Mouse (Mus musculus): ENCODE data around the gene Haus2. TPM values are rescaled to one million over a fixed set of nuclear protein-coding genes. Genes with fewer than 3 reads are reported as not detected.

The Haus2 gene
- polyA plus RNA-seq, 1 experiment from 2014 or later, result 27.4 TPM

- Histone ChIP-seq H3K9ac (ENCODE audit: low read depth, low read length) (no peak overlapping the region), H3K27me3 (ENCODE audit: control insufficient read depth, insufficient read depth, low read length) (no peaks in the 10 kb centered on the region), H3K9me3 (ENCODE audit: control insufficient read depth, low read length) (no peaks in the 10 kb centered on the region), H3K4me1 (ENCODE audit: control insufficient read depth, insufficient read depth, low read length) (no peaks in the 10 kb centered on the region), H3K36me3 (ENCODE audit: control insufficient read depth, insufficient read depth, low read length) (no peaks in the 10 kb centered on the region), H3K4me2 (replicated peaks; ENCODE audit: low read depth, low read length) (no peak overlapping the region), H3K4me3 (ENCODE audit: low read length) (no peak overlapping the region), H3K27ac (ENCODE audit: low read depth, low read length) (no peak overlapping the region)
- no peak for ATAC-seq (ENCODE audit: low FRiP score, low TSS enrichment)
- 75% methylated on average over 2 of the region's 2 CpGs for WGBS
Measured at GRCm38 (mm10) chr2:120654693-120655092, 45.5 kb downstream of the Haus2 start.

GRCm38 (mm10) chr2:120655905-120656304 lies 46.7 kb downstream of the Haus2 start:
- WGBS, result 85% methylated on average over 5 of the region's 5 CpGs
- Histone ChIP-seq H3K36me3 (ENCODE audit: control insufficient read depth, insufficient read depth, low read length) (no peaks in the 10 kb centered on the region), H3K9me3 (ENCODE audit: control insufficient read depth, low read length) (no peaks in the 10 kb centered on the region), H3K4me2 (replicated peaks; ENCODE audit: low read depth, low read length) (no peak overlapping the region), H3K4me3 (ENCODE audit: low read length) (no peak overlapping the region), H3K27ac (ENCODE audit: low read depth, low read length) (no peak overlapping the region), H3K4me1 (ENCODE audit: control insufficient read depth, insufficient read depth, low read length) (no peaks in the 10 kb centered on the region), H3K27me3 (ENCODE audit: control insufficient read depth, insufficient read depth, low read length) (no peaks in the 10 kb centered on the region), H3K9ac (ENCODE audit: low read depth, low read length) (no peak overlapping the region)
- ATAC-seq (ENCODE audit: low FRiP score, low TSS enrichment), result no peak

GRCm38 (mm10) chr2:120656711-120657110 lies 47.5 kb downstream of the Haus2 start:
- no peak for ATAC-seq (ENCODE audit: low FRiP score, low TSS enrichment)
- Histone ChIP-seq H3K9me3 (ENCODE audit: control insufficient read depth, low read length) (no peaks in the 10 kb centered on the region), H3K9ac (ENCODE audit: low read depth, low read length) (no peak overlapping the region), H3K27me3 (ENCODE audit: control insufficient read depth, insufficient read depth, low read length) (no peaks in the 10 kb centered on the region), H3K4me2 (replicated peaks; ENCODE audit: low read depth, low read length) (no peak overlapping the region), H3K36me3 (ENCODE audit: control insufficient read depth, insufficient read depth, low read length) (no peaks in the 10 kb centered on the region), H3K27ac (ENCODE audit: low read depth, low read length) (no peak overlapping the region), H3K4me1 (ENCODE audit: control insufficient read depth, insufficient read depth, low read length) (no peaks in the 10 kb centered on the region), H3K4me3 (ENCODE audit: low read length) (no peak overlapping the region)
- WGBS, result 97% methylated on average over 2 of the region's 2 CpGs

DNA sequence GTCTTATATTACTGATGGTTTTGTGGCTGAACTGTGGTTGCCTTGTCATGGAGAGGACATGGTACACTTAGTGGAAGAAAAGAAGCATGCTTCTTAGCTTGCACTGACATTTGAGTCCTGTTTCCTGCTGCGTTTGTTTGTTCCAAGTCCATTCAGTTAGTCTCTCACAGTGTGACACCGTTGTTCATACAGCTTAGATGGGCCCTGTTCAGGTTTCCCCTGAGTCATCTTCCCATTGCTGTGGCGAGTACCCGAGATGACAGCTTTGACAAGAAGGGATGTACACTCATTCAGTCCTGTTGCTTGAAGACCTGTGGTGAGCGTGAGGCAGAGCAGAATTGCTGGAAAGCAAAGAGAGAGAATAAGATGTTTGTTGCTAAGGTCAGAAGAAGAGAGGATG lies 49.3 kb downstream of the Haus2 start:
- no peak for ATAC-seq (ENCODE audit: low FRiP score, low TSS enrichment)
- Histone ChIP-seq H3K4me2 (replicated peaks; ENCODE audit: low read depth, low read length) (no peak overlapping the region), H3K9ac (ENCODE audit: low read depth, low read length) (no peak overlapping the region), H3K36me3 (ENCODE audit: control insufficient read depth, insufficient read depth, low read length) (no peaks in the 10 kb centered on the region), H3K27ac (ENCODE audit: low read depth, low read length) (no peak overlapping the region), H3K9me3 (ENCODE audit: control insufficient read depth, low read length) (no peaks in the 10 kb centered on the region), H3K27me3 (ENCODE audit: control insufficient read depth, insufficient read depth, low read length) (no peaks in the 10 kb centered on the region), H3K4me1 (ENCODE audit: control insufficient read depth, insufficient read depth, low read length) (no peaks in the 10 kb centered on the region), H3K4me3 (ENCODE audit: low read length) (no peak overlapping the region)
- 82% methylated on average over 5 of the region's 5 CpGs for WGBS

- H3K4me2 ChIP-seq (replicated peaks; ENCODE audit: low read depth, low read length), result no peak overlapping the region
- no peaks in the 10 kb centered on the region for H3K27me3 ChIP-seq (ENCODE audit: control insufficient read depth, insufficient read depth, low read length)
- H3K27ac ChIP-seq (ENCODE audit: low read depth, low read length), result no peak overlapping the region
- H3K4me3 ChIP-seq (ENCODE audit: low read length), result no peak overlapping the region
- no peaks in the 10 kb centered on the region for H3K9me3 ChIP-seq (ENCODE audit: control insufficient read depth, low read length)
- H3K36me3 ChIP-seq (ENCODE audit: control insufficient read depth, insufficient read depth, low read length), result no peaks in the 10 kb centered on the region
- no peak overlapping the region for H3K9ac ChIP-seq (ENCODE audit: low read depth, low read length)
- ATAC-seq (ENCODE audit: low FRiP score, low TSS enrichment), result no peak
- no peaks in the 10 kb centered on the region for H3K4me1 ChIP-seq (ENCODE audit: control insufficient read depth, insufficient read depth, low read length)
Measured at GRCm38 (mm10) chr2:120659318-120659717, 50.1 kb downstream of the Haus2 start.

DNA sequence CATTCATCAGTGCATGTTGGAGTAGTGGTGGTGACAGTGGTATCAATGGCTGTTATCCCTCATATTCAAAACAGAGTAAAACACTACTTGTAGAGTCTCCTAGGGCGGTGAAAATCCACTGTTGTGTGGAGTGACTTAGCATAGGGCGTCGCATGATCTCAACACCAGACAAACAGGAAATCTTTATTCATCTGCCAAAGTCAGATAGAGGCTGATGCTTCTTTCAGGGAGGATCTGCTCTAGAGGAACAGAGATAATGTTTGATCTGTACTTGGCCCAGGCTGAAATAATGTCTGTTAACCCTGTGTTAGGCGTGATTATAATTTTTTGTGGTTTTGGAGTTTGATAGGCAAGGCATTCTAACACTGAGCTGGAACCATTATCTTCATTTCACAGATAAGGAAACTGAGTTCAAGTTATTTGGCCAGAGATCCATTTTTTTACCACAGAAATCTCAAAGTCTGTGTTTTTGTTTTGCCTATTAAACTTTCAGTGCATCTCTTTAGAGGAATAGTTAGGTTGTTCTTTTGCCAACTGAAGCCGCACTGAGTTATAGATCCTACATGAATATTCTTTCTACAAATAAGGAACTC lies 51.4 kb downstream of the Haus2 start:
- WGBS, result 82% methylated on average over 5 of the region's 5 CpGs
- Histone ChIP-seq H3K27ac (ENCODE audit: low read depth, low read length) (no peak overlapping the region), H3K9me3 (ENCODE audit: control insufficient read depth, low read length) (no peaks in the 10 kb centered on the region), H3K4me1 (ENCODE audit: control insufficient read depth, insufficient read depth, low read length) (no peaks in the 10 kb centered on the region), H3K9ac (ENCODE audit: low read depth, low read length) (no peak overlapping the region), H3K4me2 (replicated peaks; ENCODE audit: low read depth, low read length) (no peak overlapping the region), H3K27me3 (ENCODE audit: control insufficient read depth, insufficient read depth, low read length) (no peaks in the 10 kb centered on the region), H3K4me3 (ENCODE audit: low read length) (no peak overlapping the region), H3K36me3 (ENCODE audit: control insufficient read depth, insufficient read depth, low read length) (no peaks in the 10 kb centered on the region)
- ATAC-seq (ENCODE audit: low FRiP score, low TSS enrichment), result no peak

GRCm38 (mm10) chr2:120662766-120663165 lies 53.6 kb downstream of the Haus2 start:
- ATAC-seq (ENCODE audit: low FRiP score, low TSS enrichment), result no peak
- Histone ChIP-seq H3K4me3 (ENCODE audit: low read length) (no peak overlapping the region), H3K27me3 (ENCODE audit: control insufficient read depth, insufficient read depth, low read length) (no peaks in the 10 kb centered on the region), H3K4me2 (replicated peaks; ENCODE audit: low read depth, low read length) (no peak overlapping the region), H3K27ac (ENCODE audit: low read depth, low read length) (no peak overlapping the region), H3K9me3 (ENCODE audit: control insufficient read depth, low read length) (no peaks in the 10 kb centered on the region), H3K36me3 (ENCODE audit: control insufficient read depth, insufficient read depth, low read length) (peaks cover 4% of the 10 kb centered on the region; the same call in 1 of the 2 replicates), H3K9ac (ENCODE audit: low read depth, low read length) (no peak overlapping the region), H3K4me1 (ENCODE audit: control insufficient read depth, insufficient read depth, low read length) (no peaks in the 10 kb centered on the region)

DNA sequence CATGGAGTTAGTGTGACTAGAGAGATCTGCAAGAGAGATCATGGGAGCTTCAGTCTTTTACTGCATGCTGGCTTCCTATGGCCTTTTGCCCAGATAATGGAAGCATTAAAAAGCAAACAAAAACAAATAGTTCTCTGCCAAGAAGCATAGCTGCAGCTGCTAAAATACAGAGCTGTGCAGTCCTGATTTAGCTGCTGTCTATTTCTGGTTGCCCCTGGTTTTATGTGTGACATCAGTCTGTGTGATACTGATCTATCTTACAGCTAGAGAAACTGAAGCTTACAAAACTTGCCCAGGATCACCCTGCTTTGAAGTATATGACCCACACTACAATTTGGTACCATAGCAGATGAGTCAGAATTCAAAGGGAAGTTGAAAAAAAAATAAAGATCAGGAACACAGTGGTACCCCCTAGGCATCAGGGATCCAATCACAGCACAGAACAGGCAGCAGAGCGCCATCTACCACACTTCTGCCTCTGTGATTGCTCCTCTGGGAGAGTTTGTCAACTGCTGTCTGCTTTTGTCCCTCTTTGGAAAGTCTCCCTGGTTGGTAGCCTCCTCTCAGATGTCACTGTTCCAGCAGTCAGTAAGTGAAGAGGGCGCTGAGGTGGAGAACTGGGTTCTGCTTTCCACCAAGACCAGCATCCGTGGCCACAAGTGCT lies 54.4 kb downstream of the Haus2 start:
- Histone ChIP-seq H3K27me3 (ENCODE audit: control insufficient read depth, insufficient read depth, low read length) (no peaks in the 10 kb centered on the region), H3K4me2 (replicated peaks; ENCODE audit: low read depth, low read length) (no peak overlapping the region), H3K4me3 (ENCODE audit: low read length) (no peak overlapping the region), H3K9me3 (ENCODE audit: control insufficient read depth, low read length) (no peaks in the 10 kb centered on the region), H3K36me3 (ENCODE audit: control insufficient read depth, insufficient read depth, low read length) (peaks cover 4% of the 10 kb centered on the region; the same call in 1 of the 2 replicates), H3K9ac (ENCODE audit: low read depth, low read length) (no peak overlapping the region), H3K4me1 (ENCODE audit: control insufficient read depth, insufficient read depth, low read length) (no peaks in the 10 kb centered on the region), H3K27ac (ENCODE audit: low read depth, low read length) (no peak overlapping the region)
- WGBS, result 65% methylated on average over 3 of the region's 3 CpGs
- no peak for ATAC-seq (ENCODE audit: low FRiP score, low TSS enrichment)

DNA sequence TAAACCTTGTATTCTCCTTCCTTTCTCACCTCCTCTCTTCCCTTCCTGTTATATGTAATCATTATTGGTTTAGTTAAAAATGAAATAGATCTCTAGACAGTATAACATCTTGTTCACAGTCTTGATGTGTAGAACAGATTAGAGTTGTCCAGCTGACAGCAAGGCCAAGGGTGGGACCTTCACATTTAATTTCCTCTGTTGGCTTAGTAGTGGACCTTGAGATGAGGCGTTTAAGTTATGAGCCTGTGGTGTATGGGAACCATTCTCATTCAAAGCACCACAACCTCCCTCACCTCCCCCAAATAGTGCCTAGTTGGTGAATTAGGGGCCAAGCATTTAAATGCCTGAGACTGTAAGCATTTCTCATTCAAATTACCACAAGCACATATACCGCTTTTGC lies 58.3 kb downstream of the Haus2 start:
- no peaks in the 10 kb centered on the region for H3K9me3 ChIP-seq (ENCODE audit: control insufficient read depth, low read length)
- no peaks in the 10 kb centered on the region for H3K4me1 ChIP-seq (ENCODE audit: control insufficient read depth, insufficient read depth, low read length)
- H3K4me2 ChIP-seq (replicated peaks; ENCODE audit: low read depth, low read length), result no peak overlapping the region
- no peak overlapping the region for H3K27ac ChIP-seq (ENCODE audit: low read depth, low read length)
- no peaks in the 10 kb centered on the region for H3K27me3 ChIP-seq (ENCODE audit: control insufficient read depth, insufficient read depth, low read length)
- 76% methylated on average over 2 of the region's 2 CpGs for WGBS
- no peak for ATAC-seq (ENCODE audit: low FRiP score, low TSS enrichment)
- no peak overlapping the region for H3K4me3 ChIP-seq (ENCODE audit: low read length)
- peaks cover 4% of the 10 kb centered on the region; the same call in 1 of the 2 replicates for H3K36me3 ChIP-seq (ENCODE audit: control insufficient read depth, insufficient read depth, low read length)
- H3K9ac ChIP-seq (ENCODE audit: low read depth, low read length), result no peak overlapping the region

All from kidney, embryonic 14.5 days (tissue).